Mouse (Mus musculus) stomach, embryonic 14.5 days (tissue): ENCODE data around the gene Prph. TPM values are rescaled to one million over a fixed set of nuclear protein-coding genes. Genes with fewer than 3 reads are reported as not detected.
A peak's percentile ranks its signal among the peaks of the same experiment; 100 is the strongest.

ENCODE experiments used
- ATAC-seq: fragments of 200-750 bp; cut with Nextera tagmentation; 2 replicates; pipeline ENCODE4 v1.8.0; 2017; ENCODE audit warnings: low read depth, moderate TSS enrichment; ENCODE audit not compliant: insufficient number of reproducible peaks, insufficient read depth, low FRiP score
- H3K27ac ChIP-seq: fragments of 300-500 bp; sonication (generic); 2 replicates; pipeline ENCODE4 v1.5.1; 2014; ENCODE audit warnings: mild to moderate bottlenecking, low read length, moderate library complexity, mixed read lengths
- H3K27me3 ChIP-seq: fragments of 300-500 bp; sonication (generic); 2 replicates; pipeline ENCODE4 v1.6.1; 2014; ENCODE audit warnings: low read length, control low read depth, mixed read lengths; ENCODE audit not compliant: control insufficient read depth, insufficient read depth
- H3K36me3 ChIP-seq: fragments of 300-500 bp; sonication (generic); 2 replicates; pipeline ENCODE4 v1.6.1; 2014; ENCODE audit warnings: mild to moderate bottlenecking, control low read depth, low read length, moderate library complexity, mixed read lengths; ENCODE audit not compliant: control insufficient read depth, insufficient read depth
- H3K4me1 ChIP-seq: fragments of 300-500 bp; sonication (generic); 2 replicates; pipeline ENCODE4 v1.6.1; 2014; ENCODE audit warnings: low read length, control low read depth, mixed read lengths; ENCODE audit not compliant: control insufficient read depth, insufficient read depth
- H3K4me2 ChIP-seq: fragments of 300-500 bp; sonication (generic); replicated peaks from 2 replicates; pipeline ENCODE4 v1.6.1; 2014; ENCODE audit warnings: low read depth, low read length, control low read depth
- H3K4me3 ChIP-seq: fragments of 300-500 bp; sonication (generic); 2 replicates; pipeline ENCODE4 v1.5.1; 2014; ENCODE audit warnings: low read depth, low read length, control low read depth
- H3K9ac ChIP-seq: fragments of 300-500 bp; sonication (generic); replicated peaks from 2 replicates; pipeline ENCODE4 v1.6.1; 2014; ENCODE audit warnings: low read depth, mild to moderate bottlenecking, control low read depth, low read length, moderate library complexity, mixed read lengths
- H3K9me3 ChIP-seq: fragments of 300-500 bp; sonication (generic); 2 replicates; pipeline ENCODE4 v1.6.1; 2016; ENCODE audit warnings: low read depth, low read length, control low read depth; ENCODE audit not compliant: control insufficient read depth
- WGBS: fragments of 180-500 bp; shearing (Covaris S2); extraction: QIAGEN DNeasy Blood & Tissue Kit; methylation state at CpG from one replicate; pipeline ENCODE4 v1.1.7; 2014; 5-methylcytosine and 5-hydroxymethylcytosine counted together
- polyA plus RNA-seq: library from polyadenylated mRNA; unstranded; fragments of >200 nt; fragmentation: Nextera tagmentation; extraction: Ambion mirVana; gene quantifications from 2 replicates; pipeline ENCODE4 v1.2.1, GENCODE M21; 2014

Gene Prph
- polyA plus RNA-seq, 1 experiment from 2014 or later: 31.1 TPM

- H3K27me3 ChIP-seq: peaks cover 58% of the 10 kb centered on the region
- H3K36me3 ChIP-seq: peaks cover 6% of the 10 kb centered on the region
- H3K4me3 ChIP-seq: peak within 1 kb of the TSS; percentile 17
- no peak within 1 kb of the TSS for H3K27ac ChIP-seq
- H3K4me2 ChIP-seq: peak within 1 kb of the TSS; percentile 32
- WGBS: 8% methylated on average over 60 of the region's 60 CpGs
- no peak within 1 kb of the TSS for H3K9ac ChIP-seq
- H3K4me1 ChIP-seq: peaks cover 8% of the 10 kb centered on the region
- ATAC-seq: no peak
- H3K9me3 ChIP-seq: no peaks in the 10 kb centered on the region
Observed at GRCm38 (mm10) chr15:99087253-99088075, 32.5 kb downstream of the Prph start, which contains the start of gene C1ql4. C1ql4 (minus strand) TSS chr15:99087817.

- H3K36me3 ChIP-seq: no peaks in the 10 kb centered on the region; the same call in 1 of the 2 replicates
- peak overlapping the region; percentile 17 for H3K4me3 ChIP-seq
- H3K4me2 ChIP-seq: peak overlapping the region; percentile 32
- H3K27me3 ChIP-seq: peaks cover 66% of the 10 kb centered on the region
- no peaks in the 10 kb centered on the region for H3K9me3 ChIP-seq
- H3K4me1 ChIP-seq: peaks cover 8% of the 10 kb centered on the region
- under 1% methylated on average over 27 of the region's 27 CpGs for WGBS
- H3K27ac ChIP-seq: no peak overlapping the region
- ATAC-seq: peak; percentile 70
- no peak overlapping the region for H3K9ac ChIP-seq
Observed at GRCm38 (mm10) chr15:99088292-99088691, 33.3 kb downstream of the Prph start.

GRCm38 (mm10) chr15:99089069-99089468, 34.1 kb downstream of the Prph start:
- Histone ChIP-seq H3K9ac (no peak overlapping the region), H3K4me3 (peak overlapping the region; percentile 17; the same call in 1 of the 2 replicates), H3K36me3 (no peaks in the 10 kb centered on the region), H3K27ac (no peak overlapping the region), H3K4me1 (peaks cover 11% of the 10 kb centered on the region), H3K9me3 (no peaks in the 10 kb centered on the region), H3K4me2 (no peak overlapping the region), H3K27me3 (peaks cover 68% of the 10 kb centered on the region)
- WGBS: 11% methylated on average over 14 of the region's 14 CpGs
- ATAC-seq: no peak

- peaks cover 80% of the 10 kb centered on the region for H3K27me3 ChIP-seq
- ATAC-seq: no peak
- no peak within 1 kb of the TSS for H3K27ac ChIP-seq
- H3K36me3 ChIP-seq: no peaks in the 10 kb centered on the region
- H3K4me3 ChIP-seq: peak within 1 kb of the TSS; percentile 37
- H3K4me2 ChIP-seq: peak within 1 kb of the TSS; percentile 79
- no peaks in the 10 kb centered on the region for H3K9me3 ChIP-seq
- 0 out of 2 replicates have a peak within 1 kb of the TSS, but pooled peaks have one; percentile 22 for H3K9ac ChIP-seq
- 37% methylated on average over 8 of the region's 8 CpGs for WGBS
- H3K4me1 ChIP-seq: peaks cover 24% of the 10 kb centered on the region
Observed at GRCm38 (mm10) chr15:99092870-99093269, 37.9 kb downstream of the Prph start, which contains the start of gene Dnajc22. Dnajc22 (plus strand) TSS chr15:99093170.

GRCm38 (mm10) chr15:99093291-99094258, 38.6 kb downstream of the Prph start:
- Histone ChIP-seq H3K4me2 (peak overlapping the region; percentile 79), H3K4me1 (peaks cover 28% of the 10 kb centered on the region), H3K27me3 (peaks cover 79% of the 10 kb centered on the region), H3K9me3 (no peaks in the 10 kb centered on the region), H3K9ac (0 out of 2 replicates have a peak overlapping the region, but pooled peaks have one; percentile 22), H3K4me3 (peak overlapping the region; percentile 37), H3K27ac (no peak overlapping the region), H3K36me3 (no peaks in the 10 kb centered on the region)
- no peak for ATAC-seq
- 2% methylated on average over 54 of the region's 56 CpGs for WGBS

GRCm38 (mm10) chr15:99094631-99095270, 39.8 kb downstream of the Prph start:
- 2% methylated on average over 22 of the region's 27 CpGs for whole genome bisulfite sequencing
- H3K4me3 ChIP-seq: no peak overlapping the region
- H3K36me3 ChIP-seq: no peaks in the 10 kb centered on the region
- no peak overlapping the region for H3K9ac ChIP-seq
- H3K27ac ChIP-seq: no peak overlapping the region
- peaks cover 31% of the 10 kb centered on the region for H3K4me1 ChIP-seq
- no peak for ATAC-seq
- peak overlapping the region; percentile 8; the same call in 1 of the 2 replicates for H3K4me2 ChIP-seq
- no peaks in the 10 kb centered on the region for H3K9me3 ChIP-seq
- peaks cover 76% of the 10 kb centered on the region for H3K27me3 ChIP-seq

GRCm38 (mm10) chr15:99095356-99095755, 40.4 kb downstream of the Prph start:
- Histone ChIP-seq H3K36me3 (no peaks in the 10 kb centered on the region), H3K27me3 (peaks cover 72% of the 10 kb centered on the region), H3K9me3 (no peaks in the 10 kb centered on the region), H3K27ac (no peak overlapping the region), H3K4me2 (no peak overlapping the region), H3K9ac (no peak overlapping the region), H3K4me3 (no peak overlapping the region), H3K4me1 (peaks cover 31% of the 10 kb centered on the region)
- 8% methylated on average over 6 of the region's 6 CpGs for WGBS
- no peak for ATAC-seq
